In genomic region chr1:133364022-133364630, GRCm38 (mm10) we compare ENCODE assay signal across 9 mouse cellular contexts. TPM values are rescaled to one million over a fixed set of nuclear protein-coding genes. Genes with fewer than 3 reads are reported as not detected.
A peak's percentile ranks its signal among the peaks of the same experiment; 100 is the strongest.
DNase-seq lines count a peak whose midpoint lies in the region; ATAC-seq and TF ChIP-seq lines count a peak whose summit lies in the region.
"Had no signal": no experiment of that assay in that cellular context is flagged by ENCODE, and none has a peak within 500 bp of the region (broad histone marks: within the 10 kb centered on the region; RNA-seq: fewer than 3 reads in every experiment).

No protein-coding gene starts in this region.

- peak overlapping the region; percentile 78 for H3K27ac ChIP-seq in heart, embryonic 10.5 days
- no peak overlapping the region for H3K27ac ChIP-seq in CH12.LX (ENCODE audit: insufficient read depth, low read depth)
- H3K27ac ChIP-seq in forebrain, embryonic 12.5 days, result no peak overlapping the region
- no peak overlapping the region for H3K27ac ChIP-seq in liver, embryonic 12.5 days
- H3K27ac ChIP-seq: macrophage had no signal

- H3K36me3 ChIP-seq in heart, embryonic 10.5 days, result no peaks in the 10 kb centered on the region
- H3K36me3 ChIP-seq in CH12.LX (replicated peaks in 1 of 2; ENCODE audit: control insufficient read depth in 1 of 2, insufficient read depth in 1 of 2, low read length in 1 of 2), result no peaks in the 10 kb centered on the region
- H3K36me3 ChIP-seq in forebrain, embryonic 12.5 days (replicated peaks), result no peaks in the 10 kb centered on the region
- H3K36me3 ChIP-seq in liver, embryonic 12.5 days, result no peaks in the 10 kb centered on the region

- H3K79me2 ChIP-seq in CH12.LX (replicated peaks; ENCODE audit: control insufficient read depth, extremely low read depth, insufficient read depth, poor library complexity, severe bottlenecking), result no peaks in the 10 kb centered on the region

- WGBS in heart, embryonic 10.5 days, result 2% methylated on average over 27 of the region's 27 CpGs
- WGBS in forebrain, embryonic 12.5 days, result under 1% methylated on average over 27 of the region's 27 CpGs
- 8% methylated on average over 27 of the region's 27 CpGs for WGBS in liver, embryonic 12.5 days (ENCODE audit: insufficient replicate concordance)

- TF ChIP-seq CTCF in CH12.LX (conservative IDR thresholded peaks at IDR 0.05 in 1 of 2, IDR thresholded peaks at IDR 0.05 in 1 of 2; ENCODE audit: low read depth in 2 of 2, low read length in 2 of 2), result no peak

- no peak overlapping the region for H3K9ac ChIP-seq in CH12.LX (ENCODE audit: insufficient read depth, low read depth)
- H3K9ac ChIP-seq in forebrain, embryonic 12.5 days, result peak overlapping the region; percentile 64
- H3K9ac ChIP-seq in liver, embryonic 12.5 days, result peak overlapping the region; percentile 32; the same call in 1 of the 2 replicates

- ATAC-seq in forebrain, embryonic 12.5 days (ENCODE audit: low FRiP score), result peak; percentile 40; the same call in 1 of the 2 replicates
- peak; percentile 13; the same call in 1 of the 2 replicates for ATAC-seq in liver, embryonic 12.5 days

- no peak for TF ChIP-seq POLR2A in CH12.LX (IDR thresholded peaks at IDR 0.05; ENCODE audit: low read depth, low read length)

- no peak for DNase-seq in heart, embryonic 10.5 days (ENCODE audit: low spot score)
- no peak for DNase-seq in heart, postnatal 10 days
- DNase-seq in CH12.LX (ENCODE audit: extremely low read depth), result no peak
- no peak for DNase-seq in cerebellum, adult 11-12 months
- no peak for DNase-seq in adrenal gland, adult 18-20 months (ENCODE audit: low spot score in 2 of 2)
- DNase-seq in adrenal gland, postnatal 25 days, result no peak

- TF ChIP-seq RAD21 in CH12.LX (IDR thresholded peaks at IDR 0.05; ENCODE audit: low read depth, low read length), result no peak

- dilution Hi-C loops in CH12.LX (cut with MboI; ENCODE audit: extremely low pct_ligation_motif_present, extremely low pct_unique_long_range_greater_than_20kb, low sequenced_read_pairs), result no loop called here

- no peaks in the 10 kb centered on the region for H3K9me3 ChIP-seq in heart, embryonic 10.5 days
- peaks cover 7% of the 10 kb centered on the region for H3K9me3 ChIP-seq in CH12.LX (replicated peaks; ENCODE audit: low read length)
- no peaks in the 10 kb centered on the region for H3K9me3 ChIP-seq in forebrain, embryonic 12.5 days
- no peaks in the 10 kb centered on the region for H3K9me3 ChIP-seq in liver, embryonic 12.5 days (replicated peaks)

- peaks cover 53% of the 10 kb centered on the region for H3K4me1 ChIP-seq in heart, embryonic 10.5 days
- H3K4me1 ChIP-seq in CH12.LX (ENCODE audit: control insufficient read depth in 1 of 2, insufficient read depth in 2 of 2), result peaks cover 9 to 26% of the 10 kb centered on the region in 2 experiments; a peak in 3 of 4 replicates
- peaks cover 31% of the 10 kb centered on the region for H3K4me1 ChIP-seq in forebrain, embryonic 12.5 days
- peaks cover 25% of the 10 kb centered on the region for H3K4me1 ChIP-seq in liver, embryonic 12.5 days

- H3K4me2 ChIP-seq in CH12.LX (ENCODE audit: insufficient read depth, low read depth, poor library complexity, severe bottlenecking), result peak overlapping the region; percentile 67
- H3K4me2 ChIP-seq in forebrain, embryonic 12.5 days, result peak overlapping the region; percentile 97
- H3K4me2 ChIP-seq in liver, embryonic 12.5 days, result peak overlapping the region; percentile 81

- peak overlapping the region; percentile 77 for H3K4me3 ChIP-seq in heart, embryonic 10.5 days
- peak overlapping the region in 2 of 3 experiments; percentile 33 to 58 for H3K4me3 ChIP-seq in CH12.LX (replicated peaks in 1 of 3; ENCODE audit: low read depth in 2 of 3, low read length in 2 of 3, poor library complexity in 1 of 3)
- peak overlapping the region; percentile 66 for H3K4me3 ChIP-seq in forebrain, embryonic 12.5 days (replicated peaks)
- peak overlapping the region; percentile 58 for H3K4me3 ChIP-seq in liver, embryonic 12.5 days

- H3K27me3 ChIP-seq in heart, embryonic 10.5 days (ENCODE audit: insufficient read depth, poor library complexity, severe bottlenecking), result peaks cover 64% of the 10 kb centered on the region
- H3K27me3 ChIP-seq in CH12.LX (replicated peaks), result peaks cover 92% of the 10 kb centered on the region
- H3K27me3 ChIP-seq in forebrain, embryonic 12.5 days, result peaks cover 61% of the 10 kb centered on the region
- peaks cover 61% of the 10 kb centered on the region for H3K27me3 ChIP-seq in liver, embryonic 12.5 days (replicated peaks)

- intact Hi-C loops in heart, postnatal 10 days (cut with DNase I), result no loop called here

- in situ Hi-C loops in CH12.LX (cut with MboI; ENCODE audit: low pct_ligation_motif_present, low pct_unique_long_range_greater_than_20kb, low sequenced_read_pairs), result loop anchor here (25.0 kb wide), 1 partner anchor 327 kb away; the partner anchor contains the start of genes Mdm4 and Pik3c2b

- no peak for TF ChIP-seq EP300 in CH12.LX (IDR thresholded peaks at IDR 0.05; ENCODE audit: low read length)

TF ChIP-seq in CH12.LX, 34 proteins besides CTCF, POLR2A, EP300 and RAD21:
- no peak for TF ChIP-seq SMC3 (IDR thresholded peaks at IDR 0.05; ENCODE audit: low read depth, low read length)
- no peak for TF ChIP-seq ZMIZ1 (IDR thresholded peaks at IDR 0.05; ENCODE audit: low read depth, low read length)
- no peak for TF ChIP-seq E2F4 (IDR thresholded peaks at IDR 0.05; ENCODE audit: insufficient replicate concordance, low read depth, low read length)
- TF ChIP-seq GABPA (IDR thresholded peaks at IDR 0.05; ENCODE audit: insufficient replicate concordance, low read depth, low read length), result no peak
- TF ChIP-seq ZNF384 (IDR thresholded peaks at IDR 0.05; ENCODE audit: low read depth, low read length), result no peak
- no peak for TF ChIP-seq HCFC1 (IDR thresholded peaks at IDR 0.05; ENCODE audit: low read depth, low read length)
- TF ChIP-seq CHD2 (IDR thresholded peaks at IDR 0.05; ENCODE audit: low read length), result no peak
- TF ChIP-seq PAX5 (IDR thresholded peaks at IDR 0.05; ENCODE audit: low read length), result no peak
- TF ChIP-seq NELFE (IDR thresholded peaks at IDR 0.05; ENCODE audit: low read depth, low read length), result no peak
- TF ChIP-seq KAT2A (IDR thresholded peaks at IDR 0.05; ENCODE audit: insufficient replicate concordance, low read length), result no peak
- TF ChIP-seq ZKSCAN1 (IDR thresholded peaks at IDR 0.05; ENCODE audit: borderline replicate concordance, low read depth, low read length), result no peak
- no peak for TF ChIP-seq JUND (conservative IDR thresholded peaks at IDR 0.05; ENCODE audit: low read depth, low read length)
- TF ChIP-seq MEF2A (IDR thresholded peaks at IDR 0.05; ENCODE audit: borderline replicate concordance, low read depth, low read length), result no peak
- no peak for TF ChIP-seq NRF1 (IDR thresholded peaks at IDR 0.05; ENCODE audit: low read depth, low read length)
- TF ChIP-seq JUN (IDR thresholded peaks at IDR 0.05; ENCODE audit: insufficient read depth, low read depth, low read length), result no peak
- no peak for TF ChIP-seq SIN3A (IDR thresholded peaks at IDR 0.05; ENCODE audit: low read length)

RNA-seq across cellular contexts. Expression of gene Etnk2, which starts 0.8 kb away (rescaled TPM):
- 1.5 and 2.1 TPM in 2 replicates for polyA plus RNA-seq in heart, embryonic 10.5 days (2016; fragmentation: Nextera tagmentation; extraction: Ambion mirVana)
- total RNA-seq in heart, postnatal 10 days (2021), result 1 to 10 TPM in 1 of 2 experiments, under 1 TPM in 1; 0.82 to 1.1 TPM
- total RNA-seq in CH12.LX (2012; rRNA removed) (0.17 and 0.30 TPM in 2 replicates), CH12.LX (2014; rRNA removed) (not detected in 2 replicates)
- polyA plus RNA-seq in CH12.LX (2012; ENCODE audit: insufficient read length, low read depth), result not detected in 2 replicates
- 2.5 and 2.6 TPM in 2 replicates for polyA plus RNA-seq in forebrain, embryonic 12.5 days (2016; fragmentation: Nextera tagmentation; extraction: Ambion mirVana)
- polyA plus RNA-seq in liver, embryonic 12.5 days (2016; fragmentation: Nextera tagmentation; extraction: Ambion mirVana), result 4.0 and 4.1 TPM in 2 replicates
- total RNA-seq in adrenal gland, adult 18-20 months (2021), result 10 to 100 TPM in 1 of 2 experiments, 1 to 10 TPM in 1; 7.7 to 52.9 TPM
- total RNA-seq in adrenal gland, postnatal 25 days (2021), result 5.9 and 6.3 TPM in 2 replicates
- polyA plus RNA-seq: macrophage had no signal

RNA-seq across cellular contexts. Expression of gene Ren1, which starts 13.8 kb away (rescaled TPM):
- polyA plus RNA-seq in heart, embryonic 10.5 days (2016; fragmentation: Nextera tagmentation; extraction: Ambion mirVana), result 0.11 and 0.34 TPM in 2 replicates
- total RNA-seq in heart, postnatal 10 days (2021), result under 1 TPM; 0.22 TPM
- total RNA-seq in CH12.LX (2012; rRNA removed), result 0.08 TPM in 1 of 2 replicates, not detected in the other
- total RNA-seq in CH12.LX (2014; rRNA removed), result not detected in 2 replicates
- not detected in 2 replicates for polyA plus RNA-seq in CH12.LX (2012; ENCODE audit: insufficient read length, low read depth)
- not detected in 2 replicates for polyA plus RNA-seq in forebrain, embryonic 12.5 days (2016; fragmentation: Nextera tagmentation; extraction: Ambion mirVana)
- 0.29 and 0.39 TPM in 2 replicates for polyA plus RNA-seq in liver, embryonic 12.5 days (2016; fragmentation: Nextera tagmentation; extraction: Ambion mirVana)
- total RNA-seq in adrenal gland, adult 18-20 months (2021), result 10 to 100 TPM in 1 of 2 experiments, 1 to 10 TPM in 1; 5.5 to 26.0 TPM
- 3.9 and 6.0 TPM in 2 replicates for total RNA-seq in adrenal gland, postnatal 25 days (2021)
- polyA plus RNA-seq: macrophage had no signal

RNA-seq across cellular contexts. Expression of gene Kiss1, which starts 42.5 kb away (rescaled TPM):
- not detected in 2 replicates for polyA plus RNA-seq in heart, embryonic 10.5 days (2016; fragmentation: Nextera tagmentation; extraction: Ambion mirVana)
- total RNA-seq in heart, postnatal 10 days (2021), result not detected
- total RNA-seq in CH12.LX (2012; rRNA removed) (not detected in 2 replicates), CH12.LX (2014; rRNA removed) (not detected in 2 replicates)
- polyA plus RNA-seq in CH12.LX (2012; ENCODE audit: insufficient read length, low read depth), result not detected in 2 replicates
- polyA plus RNA-seq in forebrain, embryonic 12.5 days (2016; fragmentation: Nextera tagmentation; extraction: Ambion mirVana), result not detected in 2 replicates
- not detected in 2 replicates for polyA plus RNA-seq in liver, embryonic 12.5 days (2016; fragmentation: Nextera tagmentation; extraction: Ambion mirVana)
- not detected for total RNA-seq in adrenal gland, adult 18-20 months (2021)
- total RNA-seq in adrenal gland, postnatal 25 days (2021), result not detected in 2 replicates
- polyA plus RNA-seq: macrophage had no signal

RNA-seq across cellular contexts. Expression of gene Golt1a, which starts 54.5 kb away (rescaled TPM):
- 1.7 TPM in 1 of 2 replicates, not detected in the other for polyA plus RNA-seq in heart, embryonic 10.5 days (2016; fragmentation: Nextera tagmentation; extraction: Ambion mirVana)
- not detected for total RNA-seq in heart, postnatal 10 days (2021)
- total RNA-seq in CH12.LX (2012; rRNA removed), result not detected in 2 replicates
- total RNA-seq in CH12.LX (2014; rRNA removed), result not detected in 2 replicates
- not detected in 2 replicates for polyA plus RNA-seq in CH12.LX (2012; ENCODE audit: insufficient read length, low read depth)
- not detected in 2 replicates for polyA plus RNA-seq in forebrain, embryonic 12.5 days (2016; fragmentation: Nextera tagmentation; extraction: Ambion mirVana)
- 4.4 and 5.8 TPM in 2 replicates for polyA plus RNA-seq in liver, embryonic 12.5 days (2016; fragmentation: Nextera tagmentation; extraction: Ambion mirVana)
- total RNA-seq in adrenal gland, adult 18-20 months (2021), result 1 to 10 TPM in 1 of 2 experiments, under 1 TPM in 1; 0.96 to 1.2 TPM
- total RNA-seq in adrenal gland, postnatal 25 days (2021), result 0.43 and 1.0 TPM in 2 replicates
- polyA plus RNA-seq: macrophage had no signal
